Comparison of ENCODE assay signal across 7 mouse cellular contexts in genomic region chr1:194885071-194885686, GRCm38 (mm10). TPM values are rescaled to one million over a fixed set of nuclear protein-coding genes. Genes with fewer than 3 reads are reported as not detected.
A peak's percentile ranks its signal among the peaks of the same experiment; 100 is the strongest.
DNase-seq lines count a peak whose midpoint lies in the region; ATAC-seq and TF ChIP-seq lines count a peak whose summit lies in the region.

No protein-coding gene starts in this region.

- TF ChIP-seq CTCF in lung, postnatal 0 days (IDR thresholded peaks at IDR 0.05): peak; percentile 16; the same call in 1 of the 2 replicates
- TF ChIP-seq CTCF in intestine, postnatal 0 days (IDR thresholded peaks at IDR 0.05; ENCODE audit: low read depth): no peak

- DNase-seq in urinary bladder, postnatal 36 days (ENCODE audit: low spot score in 2 of 2): peak; percentile 15 to 17
- no peak for DNase-seq in urinary bladder, adult 2 months (ENCODE audit: low spot score)
- DNase-seq in lung, postnatal 0 days (ENCODE audit: low spot score): no peak
- DNase-seq in midbrain, embryonic 10.5 days (ENCODE audit: low spot score): no peak

- no peak for ATAC-seq in heart, embryonic 13.5 days (ENCODE audit: extremely low read depth, insufficient number of reproducible peaks, low FRiP score, low TSS enrichment)
- ATAC-seq in lung, postnatal 0 days: no peak
- no peak for ATAC-seq in intestine, postnatal 0 days
- ATAC-seq in midbrain, embryonic 16.5 days: no peak

- no peak overlapping the region for H3K4me3 ChIP-seq in heart, embryonic 13.5 days
- H3K4me3 ChIP-seq in lung, postnatal 0 days (ENCODE audit: low read depth, low read length): no peak overlapping the region
- H3K4me3 ChIP-seq in intestine, postnatal 0 days (ENCODE audit: low read depth, low read length): no peak overlapping the region
- no peak overlapping the region for H3K4me3 ChIP-seq in midbrain, embryonic 16.5 days (ENCODE audit: low read depth, low read length)
- H3K4me3 ChIP-seq in midbrain, embryonic 10.5 days: no peak overlapping the region

- peaks cover 17% of the 10 kb centered on the region for H3K4me1 ChIP-seq in heart, embryonic 13.5 days
- H3K4me1 ChIP-seq in lung, postnatal 0 days (ENCODE audit: insufficient read depth, low read depth, low read length): no peaks in the 10 kb centered on the region
- no peaks in the 10 kb centered on the region for H3K4me1 ChIP-seq in intestine, postnatal 0 days (replicated peaks; ENCODE audit: control insufficient read depth, insufficient read depth, low read length)
- H3K4me1 ChIP-seq in midbrain, embryonic 16.5 days (ENCODE audit: control insufficient read depth, insufficient read depth, low read length): no peaks in the 10 kb centered on the region
- H3K4me1 ChIP-seq in midbrain, embryonic 10.5 days: no peaks in the 10 kb centered on the region

- peak overlapping the region; percentile 31; the same call in 1 of the 2 replicates for H3K27ac ChIP-seq in heart, embryonic 13.5 days (replicated peaks)
- no peak overlapping the region for H3K27ac ChIP-seq in lung, postnatal 0 days (ENCODE audit: low read length)
- no peak overlapping the region for H3K27ac ChIP-seq in intestine, postnatal 0 days (ENCODE audit: low read depth, low read length)
- H3K27ac ChIP-seq in midbrain, embryonic 16.5 days (ENCODE audit: low read length): no peak overlapping the region
- H3K27ac ChIP-seq in midbrain, embryonic 10.5 days (replicated peaks): no peak overlapping the region

- H3K9me3 ChIP-seq in heart, embryonic 13.5 days: no peaks in the 10 kb centered on the region
- H3K9me3 ChIP-seq in lung, postnatal 0 days (ENCODE audit: low read length): no peaks in the 10 kb centered on the region
- no peaks in the 10 kb centered on the region for H3K9me3 ChIP-seq in intestine, postnatal 0 days (ENCODE audit: control insufficient read depth)
- no peaks in the 10 kb centered on the region for H3K9me3 ChIP-seq in midbrain, embryonic 16.5 days (replicated peaks; ENCODE audit: control insufficient read depth, low read length, poor library complexity, severe bottlenecking)
- no peaks in the 10 kb centered on the region for H3K9me3 ChIP-seq in midbrain, embryonic 10.5 days (replicated peaks)

- no peak for TF ChIP-seq EP300 in lung, postnatal 0 days (IDR thresholded peaks at IDR 0.05)

- no peaks in the 10 kb centered on the region for H3K27me3 ChIP-seq in heart, embryonic 13.5 days (replicated peaks)
- no peaks in the 10 kb centered on the region for H3K27me3 ChIP-seq in lung, postnatal 0 days (replicated peaks; ENCODE audit: insufficient read depth, low read length)
- H3K27me3 ChIP-seq in intestine, postnatal 0 days (replicated peaks; ENCODE audit: control insufficient read depth, insufficient read depth, low read length): no peaks in the 10 kb centered on the region
- H3K27me3 ChIP-seq in midbrain, embryonic 16.5 days (ENCODE audit: control insufficient read depth, insufficient read depth, low read depth, low read length): no peaks in the 10 kb centered on the region
- H3K27me3 ChIP-seq in midbrain, embryonic 10.5 days (ENCODE audit: low read depth, poor library complexity, severe bottlenecking): no peaks in the 10 kb centered on the region

- 56% methylated on average over 5 of the region's 5 CpGs for WGBS in heart, embryonic 13.5 days
- 48% methylated on average over 5 of the region's 5 CpGs for WGBS in lung, postnatal 0 days
- 57% methylated on average over 5 of the region's 5 CpGs for WGBS in intestine, postnatal 0 days
- WGBS in midbrain, embryonic 16.5 days: 53% methylated on average over 5 of the region's 5 CpGs
- WGBS in midbrain, embryonic 10.5 days: 76% methylated on average over 5 of the region's 5 CpGs

- no peak overlapping the region for H3K4me2 ChIP-seq in heart, embryonic 13.5 days
- H3K4me2 ChIP-seq in lung, postnatal 0 days (replicated peaks; ENCODE audit: low read depth, low read length): no peak overlapping the region
- no peak overlapping the region for H3K4me2 ChIP-seq in intestine, postnatal 0 days (replicated peaks; ENCODE audit: low read depth)
- no peak overlapping the region for H3K4me2 ChIP-seq in midbrain, embryonic 16.5 days (ENCODE audit: low read length)

- no peaks in the 10 kb centered on the region for H3K36me3 ChIP-seq in heart, embryonic 13.5 days
- H3K36me3 ChIP-seq in lung, postnatal 0 days (ENCODE audit: insufficient read depth, low read length): no peaks in the 10 kb centered on the region
- H3K36me3 ChIP-seq in intestine, postnatal 0 days (ENCODE audit: control insufficient read depth, insufficient read depth): no peaks in the 10 kb centered on the region
- H3K36me3 ChIP-seq in midbrain, embryonic 16.5 days (ENCODE audit: control insufficient read depth, insufficient read depth, low read length): no peaks in the 10 kb centered on the region
- no peaks in the 10 kb centered on the region for H3K36me3 ChIP-seq in midbrain, embryonic 10.5 days

- H3K9ac ChIP-seq in heart, embryonic 13.5 days: no peak overlapping the region
- H3K9ac ChIP-seq in lung, postnatal 0 days (replicated peaks; ENCODE audit: low read depth): no peak overlapping the region
- H3K9ac ChIP-seq in intestine, postnatal 0 days (ENCODE audit: low read depth, low read length): no peak overlapping the region
- no peak overlapping the region for H3K9ac ChIP-seq in midbrain, embryonic 16.5 days (ENCODE audit: low read depth, low read length)

RNA-seq across cellular contexts. Expression of gene Cd34, which starts 53.4 kb away (rescaled TPM):
- 234 and 240 TPM in 2 replicates for polyA plus RNA-seq in urinary bladder, adult 2 months (2012; rRNA removed)
- 84.7 and 88.1 TPM in 2 replicates for polyA plus RNA-seq in heart, embryonic 13.5 days (2015; fragmentation: Nextera tagmentation; extraction: Ambion mirVana)
- 189 and 199 TPM in 2 replicates for polyA plus RNA-seq in lung, postnatal 0 days (2015; fragmentation: Nextera tagmentation; extraction: Ambion mirVana)
- polyA plus RNA-seq in intestine, postnatal 0 days (2015; fragmentation: Nextera tagmentation; extraction: Ambion mirVana): 32.8 and 35.4 TPM in 2 replicates
- 22.5 and 28.3 TPM in 2 replicates for polyA plus RNA-seq in midbrain, embryonic 16.5 days (2015; fragmentation: Nextera tagmentation; extraction: Ambion mirVana)
- polyA plus RNA-seq in midbrain, embryonic 10.5 days (2016; fragmentation: Nextera tagmentation; extraction: Ambion mirVana): 51.5 and 56.2 TPM in 2 replicates

Comparison
In these comparisons a context has a peak if more than half of its experiments do, and no peak if none do; other contexts are left out.
1. DNase-seq: peak in urinary bladder, postnatal 36 days (2 of 2); none in urinary bladder, adult 2 months (single experiment), lung, postnatal 0 days (single experiment) and midbrain, embryonic 10.5 days (single experiment).